8 mouse cellular contexts compared by ENCODE assay signal in the genomic region with DNA sequence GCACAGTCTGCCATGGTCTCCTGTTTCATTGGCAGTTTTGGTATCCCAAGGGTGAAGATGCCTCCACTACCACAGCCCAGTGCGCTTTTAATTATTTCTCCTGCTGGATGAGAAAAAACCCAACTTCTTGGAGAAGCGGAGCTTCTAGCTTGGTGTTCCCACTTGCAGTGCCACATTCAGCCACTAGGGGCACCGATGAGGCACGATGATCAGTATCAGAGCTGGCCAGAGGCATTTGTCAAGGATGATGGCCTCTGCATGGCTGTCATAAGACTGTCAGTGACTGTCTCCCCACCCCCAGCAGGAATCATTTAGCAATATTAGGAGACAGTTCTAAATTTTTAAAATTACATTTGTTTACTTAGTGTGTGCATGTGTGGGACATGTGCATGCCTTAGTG. TPM values are rescaled to one million over a fixed set of nuclear protein-coding genes. Genes with fewer than 3 reads are reported as not detected.
DNase-seq lines count a peak whose midpoint lies in the region; ATAC-seq lines count a peak whose summit lies in the region.

No protein-coding gene starts in this region.

- ATAC-seq in megakaryocyte progenitor cell, adult 5-6 weeks (replicated peaks; ENCODE audit: poor library complexity) = peak; percentile 64

- intact Hi-C loops in left cerebral cortex, postnatal 10 days (cut with DNase I) = no loop called here

- peak; percentile 81 for DNase-seq in ZHBTc4 (ENCODE audit: low read depth, low spot score)
- DNase-seq in cerebellum, postnatal 25 days = peak; percentile 90 to 94
- DNase-seq in frontal cortex, postnatal 36 days (ENCODE audit: low spot score in 2 of 2) = peak; percentile 84 to 87
- peak; percentile 88 for DNase-seq in induced T-regulatory cell, adult 2 months (ENCODE audit: low read depth)
- DNase-seq in left cerebral cortex, postnatal 10 days (ENCODE audit: extremely low spot score in 1 of 2, low spot score in 2 of 2) = peak; percentile 74 to 84
- DNase-seq in right cerebral cortex, postnatal 25 days = peak; percentile 66
- DNase-seq in urinary bladder, postnatal 4 days (ENCODE audit: low spot score in 2 of 2) = peak; percentile 55 to 87

RNA-seq across cellular contexts. Expression of gene Asprv1, which starts 28.8 kb away (rescaled TPM):
- 1 to 10 TPM; 1.3 to 1.7 TPM for total RNA-seq in left cerebral cortex, postnatal 10 days (2021)
- total RNA-seq in megakaryocyte progenitor cell, adult 5-6 weeks (2015) = 1.3 and 1.9 TPM in 2 replicates
- total RNA-seq in megakaryocyte progenitor cell, adult 5-6 weeks (2017) = 0.98 and 1.5 TPM in 2 replicates

Comparison
In these comparisons a context has a peak if more than half of its experiments do, and no peak if none do; other contexts are left out.
1. Peak in every context shown above with its lines: DNase-seq and ATAC-seq.